Mouse (Mus musculus): ENCODE measurements around the gene Actl6b. TPM values are rescaled to one million over a fixed set of nuclear protein-coding genes. Genes with fewer than 3 reads are reported as not detected.
A peak's percentile ranks its signal among the peaks of the same experiment; 100 is the strongest.

Actl6b gene
- total RNA-seq, 1 experiment from 2014 or later: not detected

DNA sequence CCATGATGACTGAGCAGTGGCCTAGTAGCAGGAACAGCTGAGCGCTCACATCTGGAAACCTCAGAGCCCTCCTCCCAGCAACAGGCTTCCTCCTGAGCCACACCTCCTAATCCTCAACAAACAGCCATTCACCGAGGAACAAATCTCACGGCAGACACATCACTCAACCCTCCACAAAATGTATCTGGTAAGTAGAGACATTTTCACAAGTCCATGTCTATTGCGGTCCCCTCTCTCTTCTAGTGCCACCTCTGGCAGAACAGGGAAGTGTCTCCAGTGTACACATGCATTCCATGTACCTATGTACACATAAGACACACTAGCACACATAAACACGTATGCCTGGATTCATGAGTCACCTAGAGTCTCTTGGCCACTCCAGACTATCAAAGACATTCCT, 2.2 kb upstream of the Actl6b start:
- peak; percentile 66 for ATAC-seq (replicated peaks; ENCODE audit: low read depth, poor library complexity, severe bottlenecking)

- no peak for ATAC-seq (replicated peaks; ENCODE audit: low read depth, poor library complexity, severe bottlenecking)
Measured at GRCm38 (mm10) chr5:137553000-137553399, 317 bp upstream of the Actl6b start.

DNA sequence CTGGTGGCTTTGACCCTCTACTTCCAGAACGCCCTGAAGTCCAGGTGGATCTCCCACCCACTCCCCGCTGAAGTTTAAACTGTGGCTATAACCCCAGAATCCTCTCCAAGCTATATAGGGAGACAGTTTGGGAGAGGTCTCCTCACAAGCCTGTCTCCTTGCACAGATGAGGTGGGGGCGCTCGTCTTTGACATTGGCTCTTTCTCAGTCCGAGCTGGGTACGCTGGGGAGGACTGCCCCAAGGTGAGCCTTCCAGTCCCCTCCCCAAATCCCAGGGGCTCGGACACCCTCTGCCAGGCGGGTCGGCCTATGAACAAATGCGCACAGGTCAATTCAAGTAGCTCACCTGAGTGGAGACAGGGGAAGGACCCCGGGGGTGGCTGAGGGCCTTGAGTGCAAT, 581 bp downstream of the Actl6b start:
- no peak for ATAC-seq (replicated peaks; ENCODE audit: low read depth, poor library complexity, severe bottlenecking)

GRCm38 (mm10) chr5:137561556-137561955, 8.2 kb downstream of the Actl6b start:
- ATAC-seq (replicated peaks; ENCODE audit: low read depth, poor library complexity, severe bottlenecking): no peak

- no peak for ATAC-seq (replicated peaks; ENCODE audit: low read depth, poor library complexity, severe bottlenecking)
Measured at GRCm38 (mm10) chr5:137562965-137563364, 9.6 kb downstream of the Actl6b start.

DNA sequence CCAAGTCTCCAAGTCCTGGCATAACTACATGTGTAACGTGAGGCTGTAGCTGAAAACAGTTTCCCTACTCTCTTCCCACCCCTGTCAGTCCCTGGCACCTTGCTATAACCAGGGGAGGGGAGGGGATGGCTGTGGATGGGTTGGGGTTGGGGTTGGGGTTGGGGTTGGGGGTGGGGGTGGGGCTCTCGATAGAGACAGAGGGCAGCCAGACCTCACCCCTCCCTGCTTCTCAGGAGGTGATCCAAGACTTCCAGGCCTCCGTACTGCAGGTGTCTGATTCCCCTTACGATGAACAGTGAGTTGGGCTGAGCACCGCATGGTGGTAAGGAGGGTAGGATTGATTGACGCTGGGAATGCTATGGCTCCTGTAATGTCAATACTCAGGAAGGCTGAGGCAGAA, 12.4 kb downstream of the Actl6b start:
- no peak for ATAC-seq (replicated peaks; ENCODE audit: low read depth, poor library complexity, severe bottlenecking)

- ATAC-seq (replicated peaks; ENCODE audit: low read depth, poor library complexity, severe bottlenecking): no peak
Measured at GRCm38 (mm10) chr5:137566416-137566815, 13.1 kb downstream of the Actl6b start.

GRCm38 (mm10) chr5:137568223-137568798, 15.0 kb downstream of the Actl6b start:
- ATAC-seq (replicated peaks; ENCODE audit: low read depth, poor library complexity, severe bottlenecking): no peak

GRCm38 (mm10) chr5:137569031-137569430, 15.7 kb downstream of the Actl6b start:
- ATAC-seq (replicated peaks; ENCODE audit: low read depth, poor library complexity, severe bottlenecking): no peak

DNA sequence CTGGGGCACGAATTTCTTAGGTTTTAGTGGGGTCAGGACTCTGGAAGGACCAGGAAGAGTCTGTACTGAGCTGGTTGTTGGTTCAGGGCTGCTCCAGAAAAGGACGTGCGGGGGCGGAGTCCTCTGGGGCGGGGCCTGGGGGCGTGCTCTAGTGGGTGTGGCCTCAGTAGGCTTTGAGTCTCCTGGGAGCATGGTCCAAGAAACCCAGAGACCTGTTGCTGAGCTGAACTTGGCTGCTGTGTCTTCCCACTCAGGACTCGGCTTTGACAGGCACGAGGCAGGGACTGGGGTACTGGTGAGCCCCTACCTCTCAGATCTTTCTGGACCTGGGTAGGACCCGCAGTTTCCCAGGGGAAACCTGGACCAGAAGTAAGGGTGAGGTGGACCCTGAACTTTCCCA, 16.3 kb downstream of the Actl6b start, which contains the start of gene Tfr2:
Tfr2 (plus strand) TSS at position 176 of the 400 bp plus-strand sequence.
- peak; percentile 71 for ATAC-seq (replicated peaks; ENCODE audit: low read depth, poor library complexity, severe bottlenecking)

DNA sequence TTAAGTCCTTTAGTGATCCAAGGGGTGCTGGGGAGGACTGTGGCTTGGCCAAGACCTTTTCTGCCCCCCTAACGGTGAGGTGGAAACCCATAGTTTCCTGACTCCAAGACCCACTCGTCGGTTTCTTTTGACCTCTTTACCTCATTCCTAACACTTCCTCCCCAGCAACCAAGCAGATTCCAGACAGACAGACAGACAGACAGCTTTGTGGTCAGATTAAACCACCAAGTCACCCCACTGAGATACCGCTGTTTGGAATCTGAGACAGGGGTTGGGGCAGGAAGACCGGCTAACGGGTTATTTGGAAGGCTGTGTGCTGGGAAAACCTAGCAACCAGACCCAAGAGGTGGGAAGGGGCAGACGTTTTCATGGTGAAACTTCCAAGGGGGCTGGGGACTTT, 16.9 kb downstream of the Actl6b start:
- ATAC-seq (replicated peaks; ENCODE audit: low read depth, poor library complexity, severe bottlenecking): peak; percentile 40

DNA sequence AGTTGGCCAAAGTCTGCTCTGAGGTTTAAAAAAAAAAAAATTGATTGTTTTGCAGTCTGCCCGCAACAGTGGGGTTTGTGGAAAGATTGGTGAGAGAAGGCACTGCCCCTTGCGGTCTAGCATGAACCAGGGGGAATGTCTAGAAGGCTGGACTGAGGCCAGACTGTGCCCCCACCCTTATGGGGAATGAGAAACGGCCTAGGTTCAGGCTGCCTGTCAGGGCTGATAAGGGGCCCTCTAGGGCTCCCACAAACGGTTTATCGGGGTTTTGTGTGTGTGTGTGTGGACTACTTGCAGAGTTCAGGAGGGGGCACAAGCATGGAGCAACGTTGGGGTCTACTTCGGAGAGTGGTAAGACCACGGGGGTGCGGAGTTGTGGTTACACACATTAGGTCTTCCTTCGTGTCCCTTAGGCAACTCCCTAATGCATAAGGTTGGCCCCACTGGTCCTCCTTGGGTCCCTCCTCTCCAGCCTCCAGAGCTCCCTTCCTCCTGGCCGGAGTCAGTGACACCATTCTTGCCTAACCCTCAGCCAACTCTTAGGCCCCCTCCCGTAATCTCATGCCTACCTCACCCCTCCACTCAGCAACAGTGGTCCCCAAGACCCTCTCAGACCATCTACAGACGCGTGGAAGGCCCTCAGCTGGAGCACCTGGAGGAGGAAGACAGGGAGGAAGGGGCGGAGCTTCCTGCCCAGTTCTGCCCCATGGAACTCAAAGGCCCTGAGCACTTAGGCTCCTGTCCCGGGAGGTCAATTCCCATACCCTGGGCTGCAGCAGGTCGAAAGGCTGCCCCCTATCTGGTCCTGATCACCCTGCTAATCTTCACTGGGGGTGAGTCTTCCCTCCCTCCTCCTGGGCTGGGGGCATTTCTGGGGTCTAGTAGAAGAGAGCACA, 17.6 kb downstream of the Actl6b start:
- ATAC-seq (replicated peaks; ENCODE audit: low read depth, poor library complexity, severe bottlenecking): peak; percentile 78

- no peak for ATAC-seq (replicated peaks; ENCODE audit: low read depth, poor library complexity, severe bottlenecking)
Measured at GRCm38 (mm10) chr5:137574470-137574901, 21.2 kb downstream of the Actl6b start.

GRCm38 (mm10) chr5:137580246-137580645, 26.9 kb downstream of the Actl6b start:
- no peak for ATAC-seq (replicated peaks; ENCODE audit: low read depth, poor library complexity, severe bottlenecking)

DNA sequence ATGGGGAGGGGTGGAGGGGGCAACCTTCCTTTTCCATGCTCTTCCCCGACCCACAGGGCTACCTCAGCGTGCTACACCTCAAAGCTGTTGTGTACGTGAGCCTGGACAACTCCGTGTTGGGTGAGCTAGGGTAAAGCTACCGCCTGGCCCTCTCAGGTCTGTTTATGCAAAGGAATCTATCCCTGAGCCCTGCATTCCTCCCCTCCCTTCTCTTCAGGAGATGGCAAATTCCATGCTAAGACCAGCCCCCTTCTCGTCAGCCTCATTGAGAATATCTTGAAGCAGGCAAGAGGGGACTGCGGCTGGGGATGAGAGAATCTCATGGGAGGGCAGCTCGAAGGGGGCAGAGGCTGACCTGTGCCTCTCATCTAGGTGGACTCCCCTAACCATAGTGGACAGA, 29.4 kb downstream of the Actl6b start:
- no peak for ATAC-seq (replicated peaks; ENCODE audit: low read depth, poor library complexity, severe bottlenecking)

GRCm38 (mm10) chr5:137583670-137584169, 30.4 kb downstream of the Actl6b start:
- ATAC-seq (replicated peaks; ENCODE audit: low read depth, poor library complexity, severe bottlenecking): no peak

DNA sequence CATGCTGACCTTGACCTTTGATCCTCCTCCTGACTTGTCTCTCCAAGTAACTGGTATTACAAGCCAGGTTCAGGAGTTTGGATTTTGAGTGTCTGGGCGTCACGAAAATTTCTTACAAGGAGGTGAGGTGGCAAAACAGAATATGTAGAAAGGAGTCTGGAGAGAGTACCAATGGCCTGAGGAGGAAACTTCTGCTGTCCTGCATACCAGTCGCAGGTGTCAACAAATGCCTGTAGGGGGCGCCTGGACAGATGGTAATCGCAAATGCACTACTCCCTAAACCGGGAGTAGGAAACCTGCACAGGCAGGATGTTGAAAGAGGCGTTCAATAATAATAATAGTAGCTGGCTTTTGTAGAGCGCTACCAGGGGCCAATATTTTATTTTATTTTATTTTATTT, 31.7 kb downstream of the Actl6b start:
- ATAC-seq (replicated peaks; ENCODE audit: low read depth, poor library complexity, severe bottlenecking): peak; percentile 71; the same call in 1 of the 2 replicates

GRCm38 (mm10) chr5:137590507-137590906, 37.2 kb downstream of the Actl6b start:
- no peak for ATAC-seq (replicated peaks; ENCODE audit: low read depth, poor library complexity, severe bottlenecking)

GRCm38 (mm10) chr5:137595921-137596320, 42.6 kb downstream of the Actl6b start:
- no peak for ATAC-seq (replicated peaks; ENCODE audit: low read depth, poor library complexity, severe bottlenecking)

DNA sequence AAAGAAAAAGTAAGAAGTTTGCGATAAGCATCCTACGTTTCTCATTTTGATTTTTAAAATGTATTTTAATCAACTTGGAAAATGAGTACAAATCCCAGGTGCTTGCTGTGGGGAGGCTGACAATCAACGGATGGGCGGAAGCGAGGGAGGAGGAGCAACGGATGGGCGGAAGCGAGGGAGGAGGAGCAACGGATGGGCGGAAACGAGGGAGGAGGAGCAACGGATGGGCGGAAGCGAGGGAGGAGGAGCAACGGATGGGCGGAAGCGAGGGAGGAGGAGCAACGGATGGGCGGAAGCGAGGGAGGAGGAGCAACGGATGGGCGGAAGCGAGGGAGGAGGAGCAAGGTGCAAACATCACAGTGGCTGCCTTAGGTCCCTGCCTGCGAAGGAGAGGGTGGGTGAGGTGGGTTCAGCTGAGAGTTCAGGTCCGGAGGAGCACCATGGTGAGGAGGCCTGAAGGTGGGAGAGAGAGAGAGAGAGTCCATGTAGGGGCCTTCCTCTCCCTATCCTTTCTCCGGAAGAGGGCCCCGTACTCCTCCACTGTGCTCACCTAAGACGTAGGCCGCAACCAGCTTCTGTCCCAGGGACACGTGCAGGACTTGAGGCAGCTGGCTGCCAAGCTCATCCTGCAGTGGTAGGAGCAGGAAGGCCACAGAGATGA, 43.4 kb downstream of the Actl6b start:
- no peak; the same call in 1 of the 2 replicates for ATAC-seq (replicated peaks; ENCODE audit: low read depth, poor library complexity, severe bottlenecking)

DNA sequence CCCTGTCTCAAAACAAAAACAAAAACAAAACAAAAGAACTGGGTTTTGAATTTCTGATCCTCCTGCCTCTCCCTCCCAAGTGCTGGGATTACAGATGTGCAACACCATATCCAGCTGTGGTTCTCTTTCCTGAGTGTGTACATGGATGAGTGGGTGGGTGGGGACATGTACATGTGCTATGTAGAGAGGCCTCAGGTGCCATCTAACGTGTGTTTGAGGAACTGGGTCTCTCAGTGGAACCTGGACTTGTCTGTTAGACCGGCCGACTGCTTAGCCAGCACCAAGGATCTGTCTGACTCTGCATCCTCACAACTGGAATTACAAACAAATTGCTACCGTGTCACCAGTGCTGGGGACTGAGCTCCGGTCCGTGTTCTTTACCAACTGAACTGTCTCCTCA, 44.3 kb downstream of the Actl6b start:
- ATAC-seq (replicated peaks; ENCODE audit: low read depth, poor library complexity, severe bottlenecking): no peak

All from common myeloid progenitor, adult 5-6 weeks (primary cell).